Mouse (Mus musculus) splenic B cell, adult 2 months (primary cell): ENCODE data around the gene Trim44.
A peak's percentile ranks its signal among the peaks of the same experiment; 100 is the strongest.

Experiments
- DNase-seq: peaks from one replicate; pipeline ENCODE4 v3.0.0-alpha.2; 2011; ENCODE audit warnings: low read depth, low spot score
- H3K27me3 ChIP-seq: 2 replicates; pipeline ENCODE4 v1.6.1; 2012; ENCODE audit warnings: mild to moderate bottlenecking, low read length, moderate library complexity, mixed read lengths; ENCODE audit not compliant: control insufficient read depth, poor library complexity, insufficient read depth, severe bottlenecking
- H3K36me3 ChIP-seq: 2 replicates; pipeline ENCODE4 v1.6.1; 2012; ENCODE audit warnings: mild to moderate bottlenecking, low read length, moderate library complexity, mixed read lengths; ENCODE audit not compliant: control insufficient read depth, poor library complexity, insufficient read depth, severe bottlenecking

Trim44 gene

DNA sequence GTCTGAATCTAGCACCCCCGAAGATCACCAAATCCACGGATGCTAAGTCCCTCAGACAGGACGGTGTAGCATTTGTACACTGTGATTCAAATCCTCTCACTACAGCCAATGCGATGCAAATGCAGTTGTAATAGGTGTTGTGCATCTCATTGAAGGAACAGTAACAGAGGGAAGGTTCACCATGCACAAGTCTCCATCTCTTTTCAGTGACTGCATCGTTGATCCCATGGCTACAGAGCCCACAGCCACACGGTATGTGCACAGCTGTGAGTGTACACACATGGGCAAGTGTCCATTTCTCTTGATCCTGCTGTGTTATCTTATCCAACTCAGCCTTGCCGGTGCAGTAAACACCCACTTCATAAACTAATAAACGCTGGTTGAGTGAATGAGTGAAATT is 148.9 kb downstream of the Trim44 start:
- no peak for DNase-seq
- Histone ChIP-seq H3K36me3 (no peaks in the 10 kb centered on the region; the same call in 1 of the 2 replicates), H3K27me3 (no peaks in the 10 kb centered on the region)

DNA sequence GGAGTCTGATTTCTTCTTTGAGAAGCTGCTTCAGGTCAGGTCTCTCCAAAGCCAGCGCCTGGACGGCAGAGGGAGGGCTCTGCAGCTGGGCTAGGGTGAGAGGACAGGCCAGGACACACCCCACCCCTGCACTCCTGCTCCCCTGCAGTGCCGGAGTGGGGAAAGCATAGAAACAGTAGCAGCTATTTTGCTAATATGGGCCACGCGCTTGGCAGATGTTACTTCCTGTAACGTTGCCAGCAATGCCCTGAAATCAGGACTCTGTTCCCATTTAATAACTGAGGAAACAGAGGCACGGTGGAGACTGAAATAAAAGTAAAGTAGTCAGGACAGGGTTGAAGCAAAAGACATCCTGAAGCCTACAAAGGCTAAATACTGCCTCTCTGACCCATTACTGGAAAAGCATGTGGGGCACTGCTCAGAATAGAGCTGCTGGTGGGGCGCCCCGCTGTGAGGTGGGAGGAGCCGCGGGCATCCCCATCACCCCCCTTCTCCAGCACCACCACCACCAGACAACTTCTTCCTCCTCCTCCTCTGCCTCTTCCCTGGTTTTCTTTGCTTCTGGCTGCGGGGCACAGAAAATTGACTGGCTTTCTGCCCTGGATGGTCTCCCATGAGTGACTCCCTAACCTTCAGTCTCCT is 149.5 kb downstream of the Trim44 start:
- no peaks in the 10 kb centered on the region; the same call in 1 of the 2 replicates for H3K36me3 ChIP-seq
- peak; percentile 10 for DNase-seq
- H3K27me3 ChIP-seq = no peaks in the 10 kb centered on the region

DNA sequence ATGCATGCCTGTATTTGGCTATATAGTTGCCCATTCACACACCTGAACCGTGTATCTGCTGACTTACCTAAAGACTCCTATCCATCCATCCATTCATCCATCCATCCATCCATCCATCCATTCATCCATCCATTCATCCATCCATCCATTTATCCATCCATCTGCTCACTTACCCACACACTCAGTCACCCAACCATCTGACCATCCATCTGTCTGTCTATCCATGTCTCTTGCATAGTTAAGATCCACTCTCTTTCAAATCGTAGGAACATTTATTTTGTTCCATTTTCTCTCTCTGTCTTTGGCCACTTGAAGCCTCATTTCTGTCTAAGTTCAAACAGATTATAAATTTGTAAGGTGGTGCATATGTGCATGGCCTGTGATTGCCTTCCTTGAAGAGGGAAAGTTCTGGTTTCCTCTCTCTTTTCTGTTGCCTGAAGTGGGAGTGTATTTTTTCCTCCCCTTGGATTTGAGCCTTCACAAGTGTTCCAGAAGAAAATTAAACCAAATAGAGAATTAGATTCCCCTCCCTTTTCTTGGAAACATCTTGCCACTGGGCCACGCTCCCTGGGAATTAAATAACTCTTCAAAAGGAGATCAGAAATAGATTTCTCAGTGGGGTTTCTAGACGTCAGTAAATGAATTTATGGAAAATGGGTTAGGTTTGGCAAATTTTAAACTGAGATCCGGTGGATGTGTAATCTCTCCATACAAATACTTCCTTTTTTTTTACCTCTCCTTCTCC is 150.9 kb downstream of the Trim44 start:
- Histone ChIP-seq H3K27me3 (no peaks in the 10 kb centered on the region), H3K36me3 (no peaks in the 10 kb centered on the region)
- no peak for DNase-seq

DNA sequence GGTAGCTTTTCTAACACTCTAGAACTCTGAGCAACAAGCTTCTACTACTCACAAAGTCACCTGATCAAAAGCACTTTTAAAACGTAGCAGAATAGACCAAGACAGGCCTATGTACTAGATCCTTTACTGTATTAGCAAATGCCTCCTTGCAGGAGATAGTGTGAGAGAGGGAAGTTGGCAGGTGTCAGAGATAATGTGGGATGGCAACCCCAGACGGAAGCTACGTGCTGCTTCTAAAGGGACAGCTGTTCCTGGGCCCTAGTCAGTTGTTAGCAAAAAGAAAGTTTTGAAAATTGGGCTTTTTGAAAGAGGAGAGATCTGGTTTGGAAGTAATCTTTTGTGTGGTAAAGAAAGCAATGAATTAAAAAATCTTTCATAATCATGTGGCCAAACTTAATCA is 151.5 kb downstream of the Trim44 start:
- H3K27me3 ChIP-seq = no peaks in the 10 kb centered on the region
- no peaks in the 10 kb centered on the region for H3K36me3 ChIP-seq
- no peak for DNase-seq

DNA sequence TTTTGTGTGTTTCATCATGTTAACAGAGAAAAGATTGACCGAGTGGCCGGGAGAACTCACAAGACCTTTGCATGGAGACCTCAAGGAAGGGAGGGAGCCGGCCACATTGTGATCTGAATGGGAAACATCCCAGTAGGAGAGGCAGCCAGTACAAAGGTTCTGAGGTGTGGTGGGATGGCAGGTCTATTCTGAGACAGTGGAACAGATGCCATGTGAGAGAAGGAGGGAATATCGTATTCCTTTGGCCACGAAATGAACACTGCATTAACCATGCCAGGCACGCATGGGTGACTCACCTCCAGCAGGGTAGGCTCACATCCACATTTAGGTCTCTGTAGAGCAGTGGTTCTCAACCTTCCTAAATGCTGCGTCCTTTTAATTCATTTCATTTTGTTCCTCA is 154.4 kb downstream of the Trim44 start:
- DNase-seq = no peak
- H3K36me3 ChIP-seq = no peaks in the 10 kb centered on the region
- H3K27me3 ChIP-seq = no peaks in the 10 kb centered on the region

DNA sequence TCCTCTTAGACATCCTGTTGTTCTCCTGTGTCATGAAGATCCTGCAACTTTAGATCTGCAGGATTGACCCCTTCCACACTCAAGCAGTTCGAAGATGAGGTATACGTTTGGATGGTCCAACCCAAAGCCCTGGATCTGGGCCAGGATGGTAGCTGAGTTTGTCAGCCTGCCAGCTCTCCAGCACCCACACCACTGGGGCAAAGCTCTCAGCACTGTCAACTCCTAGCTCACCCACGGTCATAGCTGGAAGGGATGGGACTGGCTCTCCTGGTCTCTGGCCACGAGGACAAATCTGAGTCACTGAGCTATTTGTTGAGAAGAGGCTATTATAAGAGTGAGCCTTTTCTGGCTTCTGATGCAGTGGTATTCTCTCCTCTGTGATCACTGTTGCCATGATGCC is 155.0 kb downstream of the Trim44 start:
- Histone ChIP-seq H3K27me3 (no peaks in the 10 kb centered on the region), H3K36me3 (no peaks in the 10 kb centered on the region)
- DNase-seq = no peak
